Mouse (Mus musculus) brain, embryonic 14.5 days (tissue): ENCODE results near the gene Cacna1d. TPM values are rescaled to one million over a fixed set of nuclear protein-coding genes. Genes with fewer than 3 reads are reported as not detected.

Source experiments
- DNase-seq: peaks from one replicate; pipeline ENCODE4 v3.0.0-alpha.2; 2011; ENCODE audit warnings: low read depth
- CTCF ChIP-seq: fragments of 200-500 bp; IDR thresholded peaks from 2 replicates; pipeline ENCODE4 v1.5.1; 2012; ENCODE audit warnings: inconsistent platforms, mild to moderate bottlenecking, moderate library complexity, borderline replicate concordance; ENCODE audit not compliant: insufficient read depth, insufficient read length; ENCODE audit errors: extremely low read depth
- POLR2A ChIP-seq: fragments of 200-500 bp; IDR thresholded peaks from 2 replicates; pipeline ENCODE4 v1.6.1; 2012; ENCODE audit warnings: mild to moderate bottlenecking, inconsistent platforms, borderline replicate concordance; ENCODE audit not compliant: poor library complexity, insufficient read depth, insufficient read length, severe bottlenecking; ENCODE audit errors: extremely low read depth
- polyA plus RNA-seq: library from polyadenylated mRNA; depleted of rRNA; stranded (reverse); fragments of >200 nt; gene quantifications from 2 replicates; pipeline ENCODE4 v1.2.3, GENCODE M21; 2012

Cacna1d gene
- polyA plus RNA-seq, 1 experiment: 34.7 TPM

DNA sequence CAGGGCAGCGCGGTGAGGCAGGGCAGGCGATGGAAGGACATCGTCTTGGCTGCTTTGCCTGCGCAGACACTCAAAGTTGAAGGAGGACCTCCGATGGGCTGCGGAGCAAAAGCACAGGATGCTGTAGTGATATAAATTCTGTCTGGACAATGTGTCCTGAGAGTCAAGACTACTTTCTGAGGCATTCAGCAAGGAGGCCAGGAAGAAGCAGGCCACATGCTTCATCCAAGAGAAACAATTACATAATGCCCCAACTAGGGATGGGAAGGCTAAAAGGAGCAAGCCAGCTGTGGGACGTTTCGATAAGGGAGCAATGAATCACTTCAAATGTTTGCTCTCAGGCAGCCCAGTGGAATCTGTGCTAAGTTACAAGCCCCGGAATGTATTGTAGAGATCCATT, 446.0 kb downstream of the Cacna1d start:
- TF ChIP-seq CTCF (no peak), POLR2A (no peak)
- DNase-seq: no peak

DNA sequence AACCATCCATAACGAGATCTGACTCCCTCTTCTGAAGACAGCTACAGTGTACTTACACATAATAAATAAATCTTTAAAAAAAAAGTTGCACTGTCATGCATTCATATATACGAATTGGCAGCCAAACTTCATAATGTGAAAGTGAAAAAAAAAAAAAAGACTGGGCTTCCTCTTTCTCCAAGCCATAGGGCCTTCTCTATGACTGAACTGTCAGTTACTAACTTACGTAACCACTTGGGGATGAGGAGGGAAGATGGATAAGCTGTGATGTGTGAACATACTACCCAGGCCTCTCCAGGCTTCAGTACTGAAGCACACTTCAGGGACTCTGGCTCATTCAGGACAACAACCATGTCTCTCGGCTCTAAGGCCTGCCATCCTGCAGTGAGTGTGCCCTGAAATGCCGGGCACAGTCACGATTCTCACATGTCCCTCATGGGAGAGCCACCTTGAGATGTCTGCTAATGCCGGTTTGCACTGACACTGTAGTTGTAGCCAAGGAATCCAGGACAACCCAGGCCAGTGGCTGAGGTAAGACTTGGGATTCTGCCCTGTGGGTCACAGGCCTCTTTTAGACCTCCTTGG, 447.8 kb downstream of the Cacna1d start:
- DNase-seq: no peak
- no peak for TF ChIP-seq CTCF

DNA sequence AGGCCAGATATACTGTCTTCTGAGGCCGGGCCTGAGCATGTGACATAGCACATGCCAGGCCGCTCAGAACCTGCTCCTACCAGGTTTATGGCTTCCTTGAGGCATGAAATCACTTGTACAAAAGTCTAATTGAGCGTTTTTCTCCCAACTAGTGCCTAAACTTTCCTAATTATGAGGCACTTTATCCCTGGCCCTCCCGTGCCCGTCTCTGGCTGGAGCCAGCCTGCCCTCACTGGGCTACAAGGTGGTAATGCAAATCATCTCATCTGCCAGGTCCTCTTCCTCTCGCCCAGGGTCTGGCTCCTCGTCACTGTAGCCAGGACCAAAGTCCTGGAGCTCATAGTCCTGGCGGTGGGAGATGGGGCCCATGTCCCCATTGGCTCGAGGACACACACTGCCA, 449.4 kb downstream of the Cacna1d start:
- DNase-seq: no peak
- no peak for TF ChIP-seq POLR2A
- TF ChIP-seq CTCF: no peak

DNA sequence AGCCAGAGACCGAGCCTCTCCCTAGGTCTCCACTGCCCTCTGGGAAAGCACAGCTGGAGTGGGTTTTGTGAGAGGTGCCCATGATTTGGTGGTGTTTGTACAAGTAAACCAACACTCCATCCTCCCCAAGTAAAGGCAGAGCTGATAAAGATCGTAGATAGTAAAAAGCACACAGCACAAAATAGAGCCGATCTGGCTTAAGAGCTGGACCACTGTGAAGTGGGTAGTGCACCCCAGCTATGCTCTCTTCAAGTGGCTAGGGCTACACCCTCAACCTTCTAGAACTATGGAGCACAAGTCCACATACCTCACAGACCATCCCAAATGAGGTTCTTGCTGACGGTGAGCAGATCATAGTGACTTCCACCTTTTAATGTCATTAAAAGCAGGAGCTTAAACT, 451.8 kb downstream of the Cacna1d start:
- DNase-seq: no peak
- no peak for TF ChIP-seq CTCF
- TF ChIP-seq POLR2A: no peak

DNA sequence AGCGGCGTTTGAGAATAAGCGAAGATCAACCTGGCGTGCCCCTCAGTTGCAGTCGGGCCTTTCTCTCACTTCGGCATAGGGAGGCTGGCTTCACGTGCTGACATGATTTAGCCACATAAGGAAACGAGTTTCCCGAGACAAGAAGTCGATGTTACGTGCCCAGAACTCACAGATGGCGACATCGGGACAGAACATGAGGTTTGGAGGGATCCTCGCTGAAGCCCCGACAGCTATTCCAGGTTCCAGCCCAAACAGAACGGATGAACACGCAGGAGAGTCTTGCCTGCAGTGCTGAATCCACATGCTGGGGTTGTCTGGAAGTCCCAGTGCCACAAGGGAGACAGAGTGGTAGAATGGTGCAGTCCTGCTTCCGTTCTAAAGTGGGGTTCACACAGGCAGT, 452.8 kb downstream of the Cacna1d start:
- no peak for TF ChIP-seq CTCF
- no peak for TF ChIP-seq POLR2A
- peak; percentile 57 for DNase-seq

DNA sequence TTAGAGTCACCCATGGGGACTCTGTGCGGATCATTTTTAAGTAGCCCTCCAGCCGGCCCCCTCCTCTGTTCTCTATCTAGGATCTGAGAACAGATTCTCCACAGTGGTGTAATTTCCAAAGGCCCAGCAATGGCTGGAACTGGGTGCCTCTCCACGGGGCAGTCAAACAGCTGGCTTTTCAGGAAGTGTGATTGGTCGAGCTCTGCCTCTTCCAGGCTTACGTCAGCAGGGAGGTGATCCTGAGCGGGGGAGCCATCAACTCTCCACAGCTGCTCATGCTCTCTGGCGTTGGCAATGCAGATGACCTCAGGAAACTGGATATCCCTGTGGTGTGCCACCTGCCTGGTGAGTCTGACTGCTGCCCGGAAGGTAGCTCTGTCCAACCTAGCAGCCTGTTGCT, 457.9 kb downstream of the Cacna1d start:
- DNase-seq: no peak
- TF ChIP-seq POLR2A (no peak), CTCF (no peak)

DNA sequence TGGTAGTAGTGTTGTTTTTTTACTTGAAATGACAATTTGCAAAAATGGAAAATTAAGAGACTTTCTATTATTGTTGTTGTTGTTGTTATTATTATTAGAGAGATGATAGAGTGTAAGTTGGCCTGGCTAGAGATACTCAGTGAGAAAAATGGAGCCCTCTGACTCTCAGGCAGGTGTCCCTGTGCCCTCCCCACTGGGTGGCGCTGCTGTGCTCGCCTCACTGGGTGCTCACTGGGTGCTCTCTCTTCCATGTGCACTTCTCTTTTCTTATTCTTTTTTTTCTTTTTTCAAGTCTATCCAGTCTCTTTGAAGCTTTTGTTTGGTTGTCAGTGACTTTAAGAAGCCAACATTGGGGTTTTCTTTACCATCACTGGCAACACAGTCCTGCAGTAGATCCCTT, 463.9 kb downstream of the Cacna1d start:
- no peak for DNase-seq
- TF ChIP-seq CTCF: peak; percentile 32; the same call in 1 of the 2 replicates
- TF ChIP-seq POLR2A: no peak

DNA sequence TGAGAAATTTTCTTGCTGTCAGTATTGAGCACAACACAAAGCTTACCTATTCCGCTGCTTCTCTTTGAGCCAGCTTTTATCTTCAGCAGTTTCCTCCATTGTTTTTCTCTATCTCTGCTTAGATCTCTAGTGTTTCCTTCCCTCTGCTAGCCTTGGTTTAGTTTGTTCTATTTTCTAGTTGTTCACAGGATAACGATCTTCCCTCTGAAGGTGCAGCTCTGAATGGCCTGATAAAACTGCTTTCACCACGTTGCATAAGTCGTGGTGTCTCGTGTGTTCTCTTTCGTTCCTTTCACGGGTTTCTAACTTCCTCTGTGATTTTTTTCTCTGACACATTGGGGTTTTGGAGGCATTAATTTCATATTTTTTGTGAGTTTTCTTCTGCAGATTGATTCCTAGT, 466.9 kb downstream of the Cacna1d start:
- DNase-seq: no peak
- TF ChIP-seq CTCF (no peak), POLR2A (no peak)

DNA sequence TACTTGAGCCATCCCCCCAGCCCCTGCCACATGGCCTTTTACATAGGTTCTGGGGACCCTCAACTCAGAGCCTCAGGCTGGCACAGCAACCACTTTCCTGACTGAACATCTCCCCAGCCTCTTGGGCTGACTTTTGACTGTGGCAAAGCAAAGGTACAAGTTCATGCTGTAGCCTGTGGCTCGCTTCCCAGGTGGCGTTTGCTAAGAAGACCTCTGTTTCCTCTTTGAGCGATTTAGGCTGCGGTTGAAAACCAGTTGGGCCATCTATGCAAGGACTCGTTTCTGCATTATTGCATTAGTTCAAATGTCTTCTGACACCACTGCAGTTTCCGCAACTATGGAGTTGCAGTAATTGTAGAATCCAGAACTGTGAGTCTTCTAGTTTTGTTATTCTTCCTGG, 468.8 kb downstream of the Cacna1d start:
- no peak for DNase-seq
- TF ChIP-seq CTCF (no peak), POLR2A (no peak)

DNA sequence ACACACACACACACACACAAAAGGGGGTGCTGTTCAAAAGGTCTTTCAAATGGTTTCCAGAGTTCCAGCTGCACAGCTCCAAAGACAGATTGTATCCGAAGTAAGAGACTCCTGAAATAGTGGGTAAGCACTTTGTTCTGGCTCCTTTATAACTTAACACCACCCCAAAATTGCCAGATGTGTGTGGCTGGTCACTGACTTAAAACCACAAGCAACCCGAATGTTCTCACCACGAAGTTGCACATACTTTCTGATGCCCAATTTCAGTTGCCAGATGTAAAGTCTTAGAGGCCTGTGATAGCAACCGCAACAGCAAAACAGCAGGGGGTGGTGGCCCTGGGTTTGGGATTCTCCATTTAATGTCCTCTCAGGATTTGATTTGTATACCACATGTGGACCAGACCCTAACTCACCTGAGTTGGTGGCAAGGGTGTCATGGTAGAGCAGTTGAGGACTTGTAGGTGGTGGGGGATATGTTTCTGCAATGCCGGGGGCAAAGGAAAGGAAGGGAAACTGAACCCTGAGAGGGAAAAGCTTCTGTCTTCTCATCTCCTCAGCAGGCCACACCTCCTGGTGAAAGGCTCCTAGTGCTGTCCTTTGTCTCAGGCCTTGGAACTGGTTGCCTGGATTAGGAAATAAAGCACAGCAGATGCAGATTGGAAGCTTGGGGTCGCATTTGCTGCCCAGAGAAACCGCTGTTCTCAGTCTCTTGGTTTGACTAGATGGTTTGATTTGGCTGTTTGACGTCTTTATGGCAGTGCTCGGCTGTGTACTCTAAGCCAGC, 471.3 kb downstream of the Cacna1d start:
- TF ChIP-seq POLR2A (no peak), CTCF (no peak)
- no peak for DNase-seq

DNA sequence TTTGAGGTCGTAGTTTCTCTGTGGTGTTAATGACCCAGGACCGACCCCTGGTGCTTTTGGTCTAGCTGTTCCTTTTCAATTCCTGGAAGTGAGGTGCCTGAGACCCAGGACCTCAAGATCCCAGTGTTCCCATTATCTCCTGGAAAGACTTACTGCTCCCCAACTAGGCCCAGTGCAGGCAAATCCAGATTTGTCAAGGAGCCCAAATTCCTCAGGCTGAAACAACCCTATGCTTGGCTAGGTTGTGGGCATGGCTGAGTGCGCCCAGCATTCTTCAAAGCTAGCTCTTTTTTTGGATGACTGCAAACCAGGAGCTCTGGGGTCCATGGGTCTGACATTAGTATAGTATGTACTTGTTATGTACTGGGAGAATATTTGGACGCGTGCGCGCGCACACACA, 471.9 kb downstream of the Cacna1d start:
- TF ChIP-seq CTCF: no peak
- TF ChIP-seq POLR2A: no peak
- DNase-seq: no peak

DNA sequence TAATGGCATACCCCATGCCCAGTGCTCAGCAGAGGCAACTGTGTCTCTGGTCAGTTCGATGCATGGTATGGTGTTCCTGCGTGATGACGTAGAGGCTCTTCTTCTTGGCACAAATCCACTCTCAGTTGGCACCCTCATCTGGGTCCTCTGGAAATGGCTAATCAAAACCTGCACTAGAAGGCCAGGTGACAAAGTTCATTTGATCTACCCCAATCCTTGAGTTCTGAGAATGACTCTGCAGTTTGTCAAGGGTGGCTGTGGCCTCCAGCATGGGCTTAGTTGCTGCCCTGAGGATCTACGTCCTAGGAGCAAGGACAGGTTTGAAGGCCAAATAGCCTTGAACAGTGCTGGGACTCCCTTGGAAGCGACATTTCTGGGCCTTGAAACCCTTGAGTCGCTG, 472.4 kb downstream of the Cacna1d start:
- TF ChIP-seq CTCF (no peak), POLR2A (no peak)
- DNase-seq: no peak

DNA sequence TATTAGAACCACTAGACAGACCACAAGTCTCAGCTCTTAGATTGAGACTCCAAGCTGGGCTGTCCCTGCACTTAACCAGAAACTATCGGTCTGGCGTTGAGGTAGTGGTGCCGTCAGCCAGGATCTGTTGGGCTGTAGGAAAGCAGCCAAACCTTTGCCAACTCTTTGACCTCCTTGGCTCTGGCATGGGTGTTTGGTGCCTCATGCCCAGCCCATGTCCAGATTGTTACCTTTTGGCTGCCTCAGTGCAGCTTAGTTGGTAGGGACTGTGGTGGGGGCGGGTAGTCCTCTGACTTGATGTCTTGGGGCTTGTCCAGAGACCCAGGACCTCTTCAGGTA, 472.8 kb downstream of the Cacna1d start:
- no peak for DNase-seq
- TF ChIP-seq POLR2A (no peak), CTCF (no peak)
